Mouse (Mus musculus): ENCODE results near the gene Dmrtb1. TPM values are rescaled to one million over a fixed set of nuclear protein-coding genes. Genes with fewer than 3 reads are reported as not detected.

Dmrtb1 gene
- polyA plus RNA-seq, 1 experiment, result 1.1 TPM

DNA sequence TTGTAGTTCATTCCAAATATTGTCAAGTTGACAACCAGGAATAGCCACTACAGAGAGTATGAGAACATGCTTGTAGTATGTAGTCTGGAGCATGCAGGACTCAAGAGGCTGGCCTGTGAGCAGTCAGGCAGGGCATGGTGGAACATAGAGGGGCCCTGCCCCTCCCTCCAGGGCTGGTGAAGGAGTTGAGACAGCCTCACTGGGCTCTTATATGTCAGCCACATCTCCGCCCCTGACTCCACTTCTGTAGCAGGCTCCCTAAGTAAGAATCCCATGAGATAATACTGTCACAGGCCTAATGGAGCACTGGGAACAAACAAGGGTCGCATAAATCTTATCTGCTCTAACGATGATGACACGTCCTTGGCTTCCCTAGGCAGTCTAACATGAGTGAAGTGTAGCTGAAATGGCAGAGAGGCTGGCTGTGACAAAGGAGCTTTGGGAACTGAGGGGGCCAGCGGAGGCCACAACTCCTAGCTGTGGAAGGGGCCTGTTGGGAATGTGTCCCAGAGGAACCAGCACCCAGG is 35.0 kb downstream of the Dmrtb1 start:
- TF ChIP-seq POLR2A (IDR thresholded peaks at IDR 0.05; ENCODE audit: borderline replicate concordance, control insufficient read depth, low read depth, low read length), result no peak
- no peak for TF ChIP-seq CTCF (IDR thresholded peaks at IDR 0.05; ENCODE audit: control insufficient read depth, insufficient read depth, low read length)
- Histone ChIP-seq H3K27ac (ENCODE audit: control insufficient read depth, insufficient read depth, low read depth, low read length, poor library complexity) (no peak overlapping the region), H3K4me3 (replicated peaks; ENCODE audit: control insufficient read depth, low read depth, low read length) (no peak overlapping the region), H3K4me1 (ENCODE audit: control insufficient read depth, insufficient read depth, low read length) (no peaks in the 10 kb centered on the region)
- WGBS, result 82% methylated on average over 5 of the region's 5 CpGs

GRCm38 (mm10) chr4:107641624-107642023 is 42.4 kb downstream of the Dmrtb1 start:
- 67% methylated on average over 4 of the region's 4 CpGs for WGBS
- H3K27ac ChIP-seq (ENCODE audit: control insufficient read depth, insufficient read depth, low read depth, low read length, poor library complexity), result no peak overlapping the region
- no peak overlapping the region for H3K4me3 ChIP-seq (replicated peaks; ENCODE audit: control insufficient read depth, low read depth, low read length)
- TF ChIP-seq CTCF (IDR thresholded peaks at IDR 0.05; ENCODE audit: control insufficient read depth, insufficient read depth, low read length) (no peak), POLR2A (IDR thresholded peaks at IDR 0.05; ENCODE audit: borderline replicate concordance, control insufficient read depth, low read depth, low read length) (no peak)
- no peaks in the 10 kb centered on the region; the same call in 1 of the 2 replicates for H3K4me1 ChIP-seq (ENCODE audit: control insufficient read depth, insufficient read depth, low read length)

- no peak overlapping the region for H3K4me3 ChIP-seq (replicated peaks; ENCODE audit: control insufficient read depth, low read depth, low read length)
- TF ChIP-seq CTCF (IDR thresholded peaks at IDR 0.05; ENCODE audit: control insufficient read depth, insufficient read depth, low read length), result no peak
- TF ChIP-seq POLR2A (IDR thresholded peaks at IDR 0.05; ENCODE audit: borderline replicate concordance, control insufficient read depth, low read depth, low read length), result no peak
- 85% methylated on average over 10 of the region's 10 CpGs for WGBS
- no peaks in the 10 kb centered on the region; the same call in 1 of the 2 replicates for H3K4me1 ChIP-seq (ENCODE audit: control insufficient read depth, insufficient read depth, low read length)
- H3K27ac ChIP-seq (ENCODE audit: control insufficient read depth, insufficient read depth, low read depth, low read length, poor library complexity), result no peak overlapping the region
These were observed 45.7 kb downstream of the Dmrtb1 start for GRCm38 (mm10) chr4:107638303-107638702.

DNA sequence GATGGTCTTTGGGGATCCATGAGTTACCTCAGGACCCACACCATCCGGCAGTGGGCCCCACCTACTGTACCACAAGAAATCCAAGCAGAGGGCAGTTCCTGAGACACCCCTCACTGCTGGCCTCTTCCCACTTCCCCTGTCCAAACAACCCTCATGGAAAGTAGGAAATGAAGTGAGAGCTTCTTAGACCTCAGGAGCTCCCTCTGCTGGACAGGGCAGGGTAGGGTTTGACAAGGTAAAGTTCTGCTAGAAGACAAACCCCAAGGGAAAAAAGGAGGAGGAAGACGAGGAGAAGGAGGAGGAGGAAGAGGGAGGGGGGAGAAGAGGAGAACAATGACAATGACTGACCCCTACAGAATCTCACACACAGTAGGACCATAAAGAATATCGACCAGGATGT is 46.4 kb downstream of the Dmrtb1 start:
- H3K27ac ChIP-seq (ENCODE audit: control insufficient read depth, insufficient read depth, low read depth, low read length, poor library complexity), result no peak overlapping the region
- H3K4me1 ChIP-seq (ENCODE audit: control insufficient read depth, insufficient read depth, low read length), result no peaks in the 10 kb centered on the region; the same call in 1 of the 2 replicates
- WGBS, result 20% methylated on average over 3 of the region's 3 CpGs
- peak; percentile 37 for TF ChIP-seq CTCF (IDR thresholded peaks at IDR 0.05; ENCODE audit: control insufficient read depth, insufficient read depth, low read length)
- no peak for TF ChIP-seq POLR2A (IDR thresholded peaks at IDR 0.05; ENCODE audit: borderline replicate concordance, control insufficient read depth, low read depth, low read length)
- H3K4me3 ChIP-seq (replicated peaks; ENCODE audit: control insufficient read depth, low read depth, low read length), result no peak overlapping the region

DNA sequence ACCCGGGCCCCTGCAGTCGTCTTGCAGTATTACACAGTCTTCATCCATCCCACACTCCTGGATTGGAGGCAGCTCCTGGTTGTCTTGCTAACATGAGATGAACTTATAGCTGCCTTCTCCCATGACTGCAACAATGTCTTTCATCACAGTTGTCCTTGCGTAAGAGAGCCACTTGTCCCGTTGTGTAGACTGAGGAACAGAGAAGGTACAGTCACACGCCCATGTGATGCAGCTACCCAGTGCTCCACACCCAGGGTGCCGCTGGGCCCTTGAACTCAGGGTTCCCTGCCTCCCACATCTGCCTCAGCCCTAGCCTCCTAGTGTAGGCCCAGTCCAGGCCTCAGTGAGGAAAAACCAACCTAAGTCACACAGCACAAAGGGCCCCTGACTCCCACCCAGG is 47.9 kb downstream of the Dmrtb1 start:
- Histone ChIP-seq H3K27ac (ENCODE audit: control insufficient read depth, insufficient read depth, low read depth, low read length, poor library complexity) (no peak overlapping the region), H3K4me3 (replicated peaks; ENCODE audit: control insufficient read depth, low read depth, low read length) (no peak overlapping the region), H3K4me1 (ENCODE audit: control insufficient read depth, insufficient read depth, low read length) (no peaks in the 10 kb centered on the region; the same call in 1 of the 2 replicates)
- WGBS, result 42% methylated on average over 6 of the region's 6 CpGs
- TF ChIP-seq CTCF (IDR thresholded peaks at IDR 0.05; ENCODE audit: control insufficient read depth, insufficient read depth, low read length), result no peak
- TF ChIP-seq POLR2A (IDR thresholded peaks at IDR 0.05; ENCODE audit: borderline replicate concordance, control insufficient read depth, low read depth, low read length), result no peak

- TF ChIP-seq CTCF (IDR thresholded peaks at IDR 0.05; ENCODE audit: control insufficient read depth, insufficient read depth, low read length) (no peak), POLR2A (IDR thresholded peaks at IDR 0.05; ENCODE audit: borderline replicate concordance, control insufficient read depth, low read depth, low read length) (no peak)
- Histone ChIP-seq H3K4me1 (ENCODE audit: control insufficient read depth, insufficient read depth, low read length) (no peaks in the 10 kb centered on the region; the same call in 1 of the 2 replicates), H3K4me3 (replicated peaks; ENCODE audit: control insufficient read depth, low read depth, low read length) (no peak overlapping the region), H3K27ac (ENCODE audit: control insufficient read depth, insufficient read depth, low read depth, low read length, poor library complexity) (no peak overlapping the region)
- 56% methylated on average over 6 of the region's 6 CpGs for WGBS
These were observed 49.4 kb downstream of the Dmrtb1 start for GRCm38 (mm10) chr4:107634631-107635030.

GRCm38 (mm10) chr4:107628921-107629411 is 55.1 kb downstream of the Dmrtb1 start:
- no peaks in the 10 kb centered on the region for H3K4me1 ChIP-seq (ENCODE audit: control insufficient read depth, insufficient read depth, low read length)
- H3K4me3 ChIP-seq (replicated peaks; ENCODE audit: control insufficient read depth, low read depth, low read length), result no peak overlapping the region
- TF ChIP-seq POLR2A (IDR thresholded peaks at IDR 0.05; ENCODE audit: borderline replicate concordance, control insufficient read depth, low read depth, low read length) (no peak), CTCF (IDR thresholded peaks at IDR 0.05; ENCODE audit: control insufficient read depth, insufficient read depth, low read length) (no peak)
- no peak overlapping the region for H3K27ac ChIP-seq (ENCODE audit: control insufficient read depth, insufficient read depth, low read depth, low read length, poor library complexity)
- 80% methylated on average over 17 of the region's 17 CpGs for WGBS

DNA sequence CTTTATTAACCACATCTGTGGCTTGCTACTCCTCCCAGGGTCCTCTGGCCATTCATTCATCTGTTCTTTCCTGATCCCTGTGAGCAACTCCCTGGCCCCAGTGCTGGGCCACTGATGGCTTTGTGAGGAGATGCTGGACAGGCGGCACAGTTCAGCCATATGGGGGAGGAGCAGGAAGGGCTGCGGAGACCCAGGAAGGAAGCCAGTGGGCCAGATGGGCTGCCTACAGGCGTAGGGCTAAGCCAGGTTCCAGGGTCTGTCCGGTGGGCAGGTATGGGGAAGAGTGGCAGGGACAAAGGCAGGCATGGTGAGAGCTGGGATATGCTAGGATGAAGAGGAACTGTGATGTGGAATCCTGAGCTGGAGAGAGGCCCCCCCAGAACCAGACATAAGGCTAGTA is 55.8 kb downstream of the Dmrtb1 start:
- Histone ChIP-seq H3K27ac (ENCODE audit: control insufficient read depth, insufficient read depth, low read depth, low read length, poor library complexity) (no peak overlapping the region), H3K4me1 (ENCODE audit: control insufficient read depth, insufficient read depth, low read length) (no peaks in the 10 kb centered on the region), H3K4me3 (replicated peaks; ENCODE audit: control insufficient read depth, low read depth, low read length) (no peak overlapping the region)
- WGBS, result 42% methylated on average over 4 of the region's 4 CpGs
- TF ChIP-seq POLR2A (IDR thresholded peaks at IDR 0.05; ENCODE audit: borderline replicate concordance, control insufficient read depth, low read depth, low read length) (no peak), CTCF (IDR thresholded peaks at IDR 0.05; ENCODE audit: control insufficient read depth, insufficient read depth, low read length) (no peak)

Other genes starting within 250 kb of the Dmrtb1 start
- gene Glis1, start 249.6 kb downstream of the Dmrtb1 start, polyA plus RNA-seq (2011; ENCODE audit: insufficient read depth, insufficient read length, low replicate concordance, missing spikeins), result not detected in 2 replicates
- 7.6 and 10.2 TPM in 2 replicates for gene Lrp8, start 118.0 kb upstream of the Dmrtb1 start, polyA plus RNA-seq (2011; ENCODE audit: insufficient read depth, insufficient read length, low replicate concordance, missing spikeins)
- 75.8 and 105 TPM in 2 replicates for gene Magoh, start 195.5 kb upstream of the Dmrtb1 start, polyA plus RNA-seq (2011; ENCODE audit: insufficient read depth, insufficient read length, low replicate concordance, missing spikeins)
- gene 0610037L13Rik, start 205.6 kb upstream of the Dmrtb1 start, polyA plus RNA-seq (2011; ENCODE audit: insufficient read depth, insufficient read length, low replicate concordance, missing spikeins), result 28.6 and 77.3 TPM in 2 replicates
- gene Cpt2, start 239.4 kb upstream of the Dmrtb1 start, polyA plus RNA-seq (2011; ENCODE audit: insufficient read depth, insufficient read length, low replicate concordance, missing spikeins), result 23.3 and 24.6 TPM in 2 replicates

All from bone marrow, adult 2 months (tissue).